Mouse (Mus musculus) cerebellum, postnatal 25 days (tissue): Measurements from ENCODE around the gene Arpc1b.
"Not testable (repeated sequence)": the region's sequence is repeated elsewhere in the genome, so short reads cannot be mapped to it uniquely, and the experiment has no call there.

ENCODE experiments used
- DNase-seq, 2 experiments: peaks; one replicate each; pipeline ENCODE4 v3.0.0; 2021; ENCODE audit warnings: mixed read lengths in 2 of 2

Gene Arpc1b

GRCm38 (mm10) chr5:145114606-145115473, 825 bp downstream of the Arpc1b start:
- DNase-seq: peak; percentile 27 to 49

DNA sequence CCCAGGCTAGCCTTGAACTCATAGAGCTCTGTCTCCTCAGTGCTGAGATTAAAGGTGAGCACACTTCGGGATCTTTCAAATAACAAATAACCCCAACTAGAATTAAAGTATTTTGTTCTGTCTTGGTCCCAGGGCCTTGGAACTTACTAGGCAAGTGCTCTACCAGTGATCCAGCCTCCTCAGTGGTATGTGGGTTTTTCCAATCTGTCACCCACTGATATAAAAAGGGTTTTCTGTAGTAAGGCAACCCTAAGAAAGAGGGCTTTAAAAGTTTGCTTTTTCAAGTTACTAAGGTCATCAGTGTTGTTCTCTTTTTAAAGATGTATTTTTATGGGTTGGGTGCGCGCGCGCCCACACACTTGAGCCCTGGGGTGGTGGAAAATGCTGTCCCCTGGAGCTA, 1.7 kb downstream of the Arpc1b start:
- DNase-seq: no peak

DNA sequence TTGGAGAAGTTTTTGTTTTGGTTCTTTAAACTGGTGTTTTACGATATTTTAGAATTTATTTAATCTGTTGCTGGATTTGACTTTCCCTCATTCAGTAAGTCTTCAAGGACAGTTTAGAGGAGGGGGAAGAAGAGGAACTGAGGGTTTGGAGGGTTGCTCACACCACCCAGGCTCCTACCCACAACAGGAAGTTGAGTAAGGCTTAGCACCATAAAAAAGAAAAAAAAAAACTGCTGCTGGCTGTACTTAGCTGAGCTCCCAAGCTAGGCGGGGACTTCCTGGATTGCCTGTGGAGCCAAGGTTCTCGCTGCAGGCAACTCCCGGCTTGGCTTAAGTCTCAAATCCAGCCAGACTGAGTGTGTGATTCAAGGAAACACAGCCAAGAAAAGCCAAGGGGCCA, 2.3 kb downstream of the Arpc1b start:
- DNase-seq: no peak

DNA sequence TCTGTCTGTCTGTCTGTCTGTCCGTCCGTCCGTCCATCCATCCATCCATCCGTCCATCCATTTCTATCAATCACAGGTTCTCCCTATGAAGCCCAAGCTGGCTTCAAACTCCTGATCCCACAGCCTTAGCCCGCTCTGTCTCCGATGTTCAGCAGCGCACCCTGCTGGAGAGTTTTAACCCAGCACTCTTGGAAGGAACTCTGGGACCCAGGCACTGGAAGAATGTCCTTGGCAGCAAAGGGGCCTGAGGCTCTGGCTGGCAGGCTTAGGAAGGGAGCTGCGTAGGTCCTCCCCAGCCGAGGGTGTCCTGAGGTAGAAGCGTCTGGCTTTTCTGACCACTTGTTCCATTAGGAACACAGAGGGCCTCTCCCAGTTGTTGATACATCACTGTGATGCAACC, 2.9 kb downstream of the Arpc1b start:
- peak; percentile 39 to 71 for DNase-seq

GRCm38 (mm10) chr5:145118005-145118404, 4.0 kb downstream of the Arpc1b start:
- no peak for DNase-seq

DNA sequence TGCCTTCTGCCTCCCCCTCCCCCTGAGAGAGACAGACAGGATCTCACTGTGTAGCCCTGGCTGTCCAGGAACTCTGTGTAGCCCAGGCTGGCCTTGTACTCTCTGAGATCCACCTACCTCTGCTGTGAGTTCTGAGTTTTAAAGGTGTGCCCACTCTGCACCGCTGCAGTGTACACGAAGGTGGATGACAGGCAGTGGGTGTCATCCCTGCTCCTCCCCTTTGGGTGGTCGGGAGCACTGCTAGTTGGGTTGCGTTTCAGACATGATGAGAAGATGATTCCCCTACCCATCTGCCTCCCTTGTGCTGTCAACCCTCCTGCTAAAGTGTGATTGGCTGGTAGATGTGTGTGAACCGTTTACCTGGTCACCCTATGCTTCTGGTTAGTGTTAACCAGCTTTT, 4.4 kb downstream of the Arpc1b start:
- DNase-seq: no peak

DNA sequence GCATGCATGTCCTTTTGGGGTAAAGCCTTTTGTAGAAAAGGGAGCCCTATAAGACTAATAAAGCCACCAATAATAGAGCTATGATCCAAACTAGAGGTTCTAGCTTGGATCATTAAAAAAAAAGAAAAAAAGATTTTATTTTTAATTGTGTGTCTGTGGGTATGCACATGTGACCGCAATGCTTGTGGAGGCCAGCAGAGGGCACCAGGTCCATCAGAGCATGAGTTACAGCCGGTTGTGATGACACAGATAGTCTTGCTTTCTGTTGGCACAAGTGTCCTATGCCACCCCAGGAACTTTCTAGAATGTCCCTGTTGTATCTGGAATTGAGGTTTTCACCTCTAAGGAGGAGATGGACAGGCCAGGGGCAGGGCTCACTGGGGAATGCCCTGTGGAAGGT, 5.4 kb downstream of the Arpc1b start:
- no peak for DNase-seq

DNA sequence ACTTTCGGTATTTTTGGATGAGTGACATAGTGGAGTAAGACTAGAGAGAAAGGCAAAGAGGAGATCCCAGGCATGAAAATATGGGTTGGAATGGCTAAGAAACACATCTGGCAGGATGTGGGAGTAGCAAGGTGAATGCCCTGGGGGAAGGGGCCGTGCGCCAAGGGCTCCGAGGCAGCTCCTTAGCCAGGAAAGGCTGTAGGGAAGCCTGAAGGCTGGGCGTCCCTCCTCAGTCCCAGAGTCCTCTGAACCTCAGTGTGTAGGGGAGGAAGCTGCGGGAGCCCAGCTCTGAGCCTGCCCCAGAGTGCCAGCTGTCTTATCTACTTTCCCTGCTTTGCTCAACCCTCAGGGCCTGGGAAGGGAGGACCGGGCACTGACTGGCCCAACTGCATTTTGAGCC, 6.9 kb downstream of the Arpc1b start:
- DNase-seq: no peak

DNA sequence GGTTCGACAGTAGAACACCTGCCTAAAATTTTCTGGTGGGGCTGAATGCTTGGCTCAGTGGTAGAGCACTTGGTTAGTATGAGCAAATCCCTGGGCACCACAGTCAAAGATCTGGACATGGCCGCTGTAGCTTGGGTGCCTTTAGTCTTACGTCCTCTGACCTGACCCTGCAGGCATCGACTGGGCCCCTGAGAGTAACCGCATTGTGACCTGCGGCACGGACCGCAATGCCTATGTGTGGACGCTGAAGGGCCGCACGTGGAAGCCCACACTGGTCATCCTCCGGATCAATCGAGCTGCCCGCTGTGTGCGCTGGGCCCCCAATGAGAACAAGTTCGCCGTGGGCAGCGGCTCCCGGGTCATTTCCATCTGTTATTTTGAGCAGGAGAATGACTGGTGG, 9.4 kb downstream of the Arpc1b start:
- no peak for DNase-seq

DNA sequence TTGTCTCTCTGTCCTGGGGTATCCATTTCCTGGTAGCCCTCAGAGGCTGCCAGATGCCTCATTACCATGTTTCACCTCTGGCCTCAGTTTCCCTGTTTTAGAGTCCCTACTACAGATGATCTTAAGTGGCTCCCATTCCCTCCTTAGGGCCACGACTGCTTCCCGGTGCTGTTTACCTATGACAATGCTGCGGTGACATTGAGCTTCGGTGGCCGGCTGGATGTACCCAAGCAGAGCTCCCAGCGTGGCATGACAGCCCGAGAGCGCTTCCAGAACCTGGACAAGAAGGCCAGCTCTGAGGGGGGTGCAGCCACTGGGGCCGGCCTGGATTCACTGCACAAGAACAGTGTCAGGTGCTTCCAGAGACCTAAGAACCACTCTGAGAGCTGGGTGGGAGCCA, 12.6 kb downstream of the Arpc1b start:
- DNase-seq: no peak

DNA sequence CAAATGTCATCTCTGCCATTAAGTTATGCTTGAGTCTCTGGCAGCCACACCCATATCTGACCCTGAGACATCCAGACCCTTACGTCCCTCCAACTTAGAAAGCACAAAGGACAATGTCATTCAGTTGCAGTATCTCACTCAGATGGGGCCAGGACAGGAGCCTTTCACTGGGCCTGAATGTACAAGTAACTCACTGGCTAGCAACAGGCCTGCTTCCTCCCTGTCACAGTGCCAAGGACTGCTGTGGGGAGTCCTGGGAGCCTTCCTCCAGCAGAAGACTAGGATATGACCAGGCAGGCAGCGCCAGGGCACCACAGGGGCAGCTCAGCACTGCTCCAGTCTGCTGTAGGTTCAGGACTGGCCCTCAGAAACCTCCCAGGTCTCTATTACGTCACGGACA, 15.1 kb downstream of the Arpc1b start:
- peak in 1 of 2 experiments; percentile 41 for DNase-seq

DNA sequence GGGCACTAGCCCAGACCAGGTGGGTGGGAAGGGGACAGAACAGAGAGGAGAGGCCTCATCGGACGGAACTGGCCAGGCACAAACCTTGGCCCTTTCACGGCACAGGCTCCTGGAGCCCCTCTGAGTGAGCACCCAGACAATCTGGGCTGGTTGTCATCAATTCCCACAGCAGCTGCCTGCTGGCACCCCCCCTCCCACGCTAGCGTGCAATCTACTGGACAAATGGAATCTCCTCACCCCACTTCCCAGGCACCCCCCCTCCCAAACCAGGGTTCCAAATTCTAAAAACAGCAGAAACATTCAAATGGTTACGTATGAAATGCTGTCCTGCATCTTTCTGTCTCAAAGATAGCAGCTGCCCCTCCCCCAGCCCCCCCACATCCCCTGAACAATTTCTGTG, 15.8 kb downstream of the Arpc1b start:
- not testable (repeated sequence) for DNase-seq

- no peak for DNase-seq
Measured at GRCm38 (mm10) chr5:145130191-145130590, 16.2 kb downstream of the Arpc1b start.

DNA sequence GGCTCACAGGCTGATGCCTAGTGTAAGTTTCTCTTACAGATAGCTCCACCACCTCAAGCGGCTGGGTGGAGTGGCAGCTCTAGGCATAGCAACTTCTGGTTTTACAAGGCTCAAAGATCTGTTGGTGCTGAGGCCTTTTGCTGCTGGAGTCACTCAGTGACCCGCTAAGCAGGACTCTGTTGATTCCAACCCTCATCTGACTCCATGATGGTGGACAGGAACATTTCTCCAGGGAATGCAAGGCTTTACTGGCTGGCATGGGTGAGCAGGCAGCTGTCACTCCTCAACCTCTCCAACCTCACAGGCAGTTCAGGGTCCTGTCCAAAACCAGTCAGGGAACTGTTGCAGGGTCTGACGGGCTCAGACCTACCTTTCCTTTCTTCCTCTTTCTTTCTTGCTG, 17.0 kb downstream of the Arpc1b start:
- no peak for DNase-seq

DNA sequence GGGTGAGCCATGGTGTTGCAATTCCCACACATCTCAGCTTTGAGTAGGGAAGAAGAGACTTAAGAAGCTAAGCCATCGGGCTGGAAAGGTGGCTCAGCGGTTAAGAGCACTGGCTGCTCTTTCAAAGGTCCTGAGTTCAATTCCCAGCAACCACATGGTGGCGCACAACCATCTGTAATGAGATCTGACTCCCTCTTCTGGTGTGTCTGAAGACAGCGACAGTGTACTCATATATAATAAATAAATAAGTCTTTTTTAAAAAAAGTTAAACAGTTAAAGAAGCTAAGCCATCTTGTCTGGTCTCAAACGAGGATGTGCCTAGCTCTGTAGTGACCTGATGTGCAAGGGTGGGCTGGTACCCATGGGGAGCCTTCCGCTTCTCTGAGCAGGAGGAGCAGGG, 19.3 kb downstream of the Arpc1b start:
- DNase-seq: not testable (repeated sequence)

- no peak for DNase-seq
Measured at GRCm38 (mm10) chr5:145138836-145139235, 24.8 kb downstream of the Arpc1b start.

DNA sequence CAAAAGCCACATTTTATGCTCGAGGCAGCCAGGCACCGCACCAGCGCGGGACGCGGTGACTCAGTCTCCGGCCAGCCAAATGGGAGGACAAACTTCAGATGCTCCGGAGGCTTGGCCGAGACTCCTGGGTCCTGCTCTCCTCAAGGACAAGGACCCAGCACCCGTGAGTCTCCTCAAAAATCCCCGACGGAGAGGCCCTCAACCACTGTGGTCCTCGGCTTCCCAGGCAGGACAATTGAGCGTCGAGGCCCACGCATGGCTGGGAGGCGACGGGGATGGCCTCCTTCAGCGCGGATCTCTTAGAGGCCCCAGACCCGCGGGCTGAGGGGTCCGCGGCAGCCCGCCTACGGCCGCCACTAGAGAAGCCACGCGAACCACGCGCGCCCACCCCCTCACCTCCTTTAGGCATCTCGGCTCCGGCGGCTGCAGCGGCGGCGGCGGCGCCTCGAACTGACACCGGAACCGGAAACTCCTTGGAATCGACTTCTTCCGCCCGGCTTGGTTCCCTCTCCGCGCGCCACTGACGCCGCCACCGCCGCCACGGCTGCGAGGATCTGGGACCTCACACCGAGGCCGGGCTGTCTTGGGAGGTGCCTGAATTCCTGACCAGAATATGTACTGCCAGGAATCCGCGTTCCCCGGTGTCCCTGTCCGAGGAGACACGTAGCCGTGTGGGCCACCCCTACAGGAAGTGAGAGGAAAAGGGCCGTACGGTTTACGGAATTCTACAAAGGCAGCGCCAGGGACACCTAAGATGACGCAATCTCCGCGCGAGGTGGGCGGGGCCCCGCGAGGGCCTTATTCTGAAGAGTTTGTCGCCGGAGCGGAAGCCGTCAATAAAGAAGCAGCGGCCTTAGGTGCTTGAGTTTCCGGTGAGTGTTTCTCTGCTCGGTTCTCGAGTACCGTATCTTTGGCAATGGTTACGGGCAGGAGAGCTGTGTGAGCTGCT, 25.8 kb downstream of the Arpc1b start, which contains the start of the genes Pdap1 and Bud31:
Gene Pdap1 (minus strand): TSS at position 668 of the 949 bp plus-strand sequence.
Gene Bud31 (plus strand): TSS at position 792 of the 949 bp plus-strand sequence.
- peak; percentile 96 to 98 for DNase-seq

- peak in 1 of 2 experiments; percentile 21 for DNase-seq
Measured at GRCm38 (mm10) chr5:145140611-145141010, 26.6 kb downstream of the Arpc1b start.

- DNase-seq: no peak
Measured at GRCm38 (mm10) chr5:145147748-145148147, 33.7 kb downstream of the Arpc1b start.

GRCm38 (mm10) chr5:145149294-145149693, 35.3 kb downstream of the Arpc1b start:
- DNase-seq: no peak

GRCm38 (mm10) chr5:145152690-145153089, 38.7 kb downstream of the Arpc1b start:
- DNase-seq: no peak

- DNase-seq: no peak
Measured at GRCm38 (mm10) chr5:145161361-145161760, 47.3 kb downstream of the Arpc1b start.

DNA sequence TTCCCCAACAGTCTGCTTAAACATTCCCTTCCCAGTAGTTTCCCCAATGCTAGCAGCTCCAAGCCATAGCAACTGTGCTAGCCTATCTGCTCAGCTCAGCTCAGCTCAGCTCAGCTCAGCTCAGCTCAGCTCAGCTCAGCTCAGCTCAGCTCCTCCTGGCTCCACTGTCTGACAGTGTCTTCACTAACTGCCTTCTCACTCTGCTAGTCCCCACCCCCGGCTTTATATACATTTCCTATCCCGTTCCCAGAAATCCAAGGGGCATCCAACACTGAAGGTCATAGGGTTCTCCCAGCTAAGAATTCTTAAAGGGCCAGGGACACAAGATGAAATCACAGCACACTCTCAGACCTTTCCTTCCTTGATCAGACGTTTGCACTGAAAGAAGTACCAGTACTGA, 50.7 kb downstream of the Arpc1b start:
- no peak for DNase-seq
